Mouse (Mus musculus): ENCODE measurements at regions not wholly inside any gene's neighbourhood (a gene's known extent, or its start where the extent isn't known, plus 50 kb on each side); places are given as distances from the start of the nearest gene placed in this dataset.

DNA sequence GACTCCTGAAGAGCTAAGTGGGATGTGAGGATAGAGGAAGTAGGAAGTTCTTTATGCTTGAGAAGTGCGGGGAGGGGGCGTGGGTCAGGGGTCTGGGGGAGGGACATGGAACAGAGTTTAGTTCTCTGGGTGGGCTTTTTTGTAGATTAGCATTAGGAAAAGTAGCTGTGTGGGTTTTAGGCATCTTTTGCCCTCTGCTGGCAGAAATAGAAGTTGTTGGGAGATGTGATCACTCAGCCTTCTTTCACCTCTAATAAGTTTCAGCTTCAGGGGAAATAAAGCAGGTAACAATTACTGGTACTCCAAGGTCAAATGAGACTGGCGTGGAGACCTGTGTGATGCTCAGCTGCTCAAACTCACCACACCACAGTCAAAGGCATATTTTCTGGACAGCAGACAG lies 672.5 kb upstream of the 2610301B20Rik start:
- peak; percentile 5; the same call in 1 of the 2 replicates for TF ChIP-seq CTCF (IDR thresholded peaks at IDR 0.05; ENCODE audit: borderline replicate concordance, extremely low read depth, insufficient read depth, insufficient read length)
- no peak for TF ChIP-seq POLR2A (IDR thresholded peaks at IDR 0.05; ENCODE audit: borderline replicate concordance, extremely low read depth, insufficient read depth, insufficient read length, poor library complexity, severe bottlenecking)
